Mouse (Mus musculus): ENCODE measurements around the gene Pga5. TPM values are rescaled to one million over a fixed set of nuclear protein-coding genes. Genes with fewer than 3 reads are reported as not detected.

Gene Pga5
- polyA plus RNA-seq, 1 experiment from 2014 or later = not detected

GRCm38 (mm10) chr19:10702125-10702524 lies 24.3 kb upstream of the Pga5 start:
- WGBS (ENCODE audit: insufficient replicate concordance) = 63% methylated on average over 8 of the region's 8 CpGs
- no peak overlapping the region for H3K27ac ChIP-seq (replicated peaks)
- H3K9ac ChIP-seq = no peak overlapping the region
- no peaks in the 10 kb centered on the region for H3K27me3 ChIP-seq
- no peaks in the 10 kb centered on the region for H3K9me3 ChIP-seq (replicated peaks)
- H3K4me3 ChIP-seq (replicated peaks) = no peak overlapping the region
- H3K4me2 ChIP-seq = no peak overlapping the region
- peaks cover 81% of the 10 kb centered on the region for H3K4me1 ChIP-seq (replicated peaks)
- peaks cover 18% of the 10 kb centered on the region for H3K36me3 ChIP-seq (replicated peaks)
- no peak for ATAC-seq (ENCODE audit: insufficient read depth)

- H3K9ac ChIP-seq = no peak overlapping the region
- no peak overlapping the region for H3K4me3 ChIP-seq (replicated peaks)
- H3K9me3 ChIP-seq (replicated peaks) = no peaks in the 10 kb centered on the region
- H3K4me1 ChIP-seq (replicated peaks) = peaks cover 83% of the 10 kb centered on the region
- peaks cover 8% of the 10 kb centered on the region; the same call in 1 of the 2 replicates for H3K36me3 ChIP-seq (replicated peaks)
- no peaks in the 10 kb centered on the region for H3K27me3 ChIP-seq
- ATAC-seq (ENCODE audit: insufficient read depth) = no peak
- 62% methylated on average over 6 of the region's 6 CpGs for WGBS (ENCODE audit: insufficient replicate concordance)
- no peak overlapping the region for H3K4me2 ChIP-seq
- H3K27ac ChIP-seq (replicated peaks) = 0 out of 2 replicates have a peak overlapping the region, but pooled peaks have one; percentile 6
These were observed 23.3 kb upstream of the Pga5 start for GRCm38 (mm10) chr19:10701013-10701726.

GRCm38 (mm10) chr19:10699851-10700250 lies 22.0 kb upstream of the Pga5 start:
- peak overlapping the region; percentile 75 for H3K27ac ChIP-seq (replicated peaks)
- H3K4me1 ChIP-seq (replicated peaks) = peaks cover 90% of the 10 kb centered on the region
- H3K4me3 ChIP-seq (replicated peaks) = no peak overlapping the region
- WGBS (ENCODE audit: insufficient replicate concordance) = 14% methylated on average over 9 of the region's 9 CpGs
- 0 out of 2 replicates have a peak, but pooled peaks cover 3% of the 10 kb centered on the region for H3K36me3 ChIP-seq (replicated peaks)
- 0 out of 2 replicates have a peak overlapping the region, but pooled peaks have one; percentile 20 for H3K9ac ChIP-seq
- no peaks in the 10 kb centered on the region for H3K9me3 ChIP-seq (replicated peaks)
- peak overlapping the region; percentile 43 for H3K4me2 ChIP-seq
- peak; percentile 47; the same call in 1 of the 2 replicates for ATAC-seq (ENCODE audit: insufficient read depth)
- no peaks in the 10 kb centered on the region for H3K27me3 ChIP-seq

GRCm38 (mm10) chr19:10698131-10698991 lies 20.5 kb upstream of the Pga5 start:
- Histone ChIP-seq H3K36me3 (replicated peaks) (0 out of 2 replicates have a peak, but pooled peaks cover 4% of the 10 kb centered on the region), H3K4me3 (replicated peaks) (no peak overlapping the region), H3K27ac (replicated peaks) (peak overlapping the region; percentile 75), H3K27me3 (no peaks in the 10 kb centered on the region), H3K9me3 (replicated peaks) (no peaks in the 10 kb centered on the region), H3K4me1 (replicated peaks) (peaks cover 87% of the 10 kb centered on the region), H3K4me2 (peak overlapping the region; percentile 18; the same call in 1 of the 2 replicates), H3K9ac (no peak overlapping the region)
- ATAC-seq (ENCODE audit: insufficient read depth) = peak; percentile 19; the same call in 1 of the 2 replicates
- 30% methylated on average over 9 of the region's 9 CpGs for WGBS (ENCODE audit: insufficient replicate concordance)

- Histone ChIP-seq H3K4me2 (no peak overlapping the region; the same call in 1 of the 2 replicates), H3K36me3 (replicated peaks) (0 out of 2 replicates have a peak, but pooled peaks cover 7% of the 10 kb centered on the region), H3K9ac (no peak overlapping the region), H3K27ac (replicated peaks) (peak overlapping the region; percentile 53), H3K9me3 (replicated peaks) (no peaks in the 10 kb centered on the region), H3K4me3 (replicated peaks) (no peak overlapping the region), H3K27me3 (no peaks in the 10 kb centered on the region), H3K4me1 (replicated peaks) (peaks cover 87% of the 10 kb centered on the region)
- 69% methylated on average over 7 of the region's 7 CpGs for WGBS (ENCODE audit: insufficient replicate concordance)
- no peak for ATAC-seq (ENCODE audit: insufficient read depth)
These were observed 17.9 kb upstream of the Pga5 start for GRCm38 (mm10) chr19:10695801-10696200.

GRCm38 (mm10) chr19:10693926-10694682 lies 16.2 kb upstream of the Pga5 start:
- no peak overlapping the region for H3K4me2 ChIP-seq
- WGBS (ENCODE audit: insufficient replicate concordance) = 56% methylated on average over 10 of the region's 10 CpGs
- no peak overlapping the region for H3K4me3 ChIP-seq (replicated peaks)
- no peak overlapping the region for H3K9ac ChIP-seq
- 0 out of 2 replicates have a peak, but pooled peaks cover 7% of the 10 kb centered on the region for H3K36me3 ChIP-seq (replicated peaks)
- peaks cover 87% of the 10 kb centered on the region for H3K4me1 ChIP-seq (replicated peaks)
- ATAC-seq (ENCODE audit: insufficient read depth) = no peak
- H3K9me3 ChIP-seq (replicated peaks) = no peaks in the 10 kb centered on the region
- 0 out of 2 replicates have a peak overlapping the region, but pooled peaks have one; percentile 6 for H3K27ac ChIP-seq (replicated peaks)
- H3K27me3 ChIP-seq = no peaks in the 10 kb centered on the region

- peak overlapping the region; percentile 97 for H3K27ac ChIP-seq (replicated peaks)
- H3K4me1 ChIP-seq (replicated peaks) = peaks cover 81% of the 10 kb centered on the region
- 0 out of 2 replicates have a peak overlapping the region, but pooled peaks have one; percentile 1 for H3K4me3 ChIP-seq (replicated peaks)
- WGBS (ENCODE audit: insufficient replicate concordance) = 65% methylated on average over 4 of the region's 4 CpGs
- ATAC-seq (ENCODE audit: insufficient read depth) = no peak
- peak overlapping the region; percentile 86 for H3K4me2 ChIP-seq
- peak overlapping the region; percentile 38; the same call in 1 of the 2 replicates for H3K9ac ChIP-seq
- no peaks in the 10 kb centered on the region for H3K27me3 ChIP-seq
- no peaks in the 10 kb centered on the region for H3K9me3 ChIP-seq (replicated peaks)
- H3K36me3 ChIP-seq (replicated peaks) = 0 out of 2 replicates have a peak, but pooled peaks cover 4% of the 10 kb centered on the region
These were observed 14.5 kb upstream of the Pga5 start for GRCm38 (mm10) chr19:10692361-10692760.

- peak overlapping the region; percentile 38; the same call in 1 of the 2 replicates for H3K9ac ChIP-seq
- ATAC-seq (ENCODE audit: insufficient read depth) = no peak
- peak overlapping the region; percentile 86 for H3K4me2 ChIP-seq
- no peaks in the 10 kb centered on the region for H3K9me3 ChIP-seq (replicated peaks)
- no peaks in the 10 kb centered on the region for H3K27me3 ChIP-seq
- 30% methylated on average over 3 of the region's 3 CpGs for WGBS (ENCODE audit: insufficient replicate concordance)
- H3K36me3 ChIP-seq (replicated peaks) = 0 out of 2 replicates have a peak, but pooled peaks cover 4% of the 10 kb centered on the region
- peaks cover 75% of the 10 kb centered on the region for H3K4me1 ChIP-seq (replicated peaks)
- peak overlapping the region; percentile 1; the same call in 1 of the 2 replicates for H3K4me3 ChIP-seq (replicated peaks)
- H3K27ac ChIP-seq (replicated peaks) = peak overlapping the region; percentile 97
These were observed 13.8 kb upstream of the Pga5 start for GRCm38 (mm10) chr19:10691660-10692059.

- WGBS (ENCODE audit: insufficient replicate concordance) = 67% methylated on average over 4 of the region's 4 CpGs
- H3K9me3 ChIP-seq (replicated peaks) = no peaks in the 10 kb centered on the region
- no peaks in the 10 kb centered on the region for H3K27me3 ChIP-seq
- 0 out of 2 replicates have a peak overlapping the region, but pooled peaks have one; percentile 1 for H3K4me3 ChIP-seq (replicated peaks)
- H3K4me1 ChIP-seq (replicated peaks) = peaks cover 74% of the 10 kb centered on the region
- H3K36me3 ChIP-seq (replicated peaks) = 0 out of 2 replicates have a peak, but pooled peaks cover 4% of the 10 kb centered on the region
- H3K4me2 ChIP-seq = peak overlapping the region; percentile 86
- no peak for ATAC-seq (ENCODE audit: insufficient read depth)
- peak overlapping the region; percentile 97 for H3K27ac ChIP-seq (replicated peaks)
- H3K9ac ChIP-seq = peak overlapping the region; percentile 38; the same call in 1 of the 2 replicates
These were observed 13.2 kb upstream of the Pga5 start for GRCm38 (mm10) chr19:10691121-10691520.

GRCm38 (mm10) chr19:10690336-10690735 lies 12.5 kb upstream of the Pga5 start:
- H3K4me3 ChIP-seq (replicated peaks) = peak overlapping the region; percentile 84
- 0 out of 2 replicates have a peak, but pooled peaks cover 4% of the 10 kb centered on the region for H3K36me3 ChIP-seq (replicated peaks)
- WGBS (ENCODE audit: insufficient replicate concordance) = 77% methylated on average over 3 of the region's 3 CpGs
- H3K27me3 ChIP-seq = no peaks in the 10 kb centered on the region
- no peak for ATAC-seq (ENCODE audit: insufficient read depth)
- H3K4me2 ChIP-seq = peak overlapping the region; percentile 86
- H3K9ac ChIP-seq = no peak overlapping the region
- peaks cover 73% of the 10 kb centered on the region for H3K4me1 ChIP-seq (replicated peaks)
- peak overlapping the region; percentile 97 for H3K27ac ChIP-seq (replicated peaks)
- no peaks in the 10 kb centered on the region for H3K9me3 ChIP-seq (replicated peaks)

All from liver, embryonic 15.5 days (tissue).